Mouse (Mus musculus) lung, adult 2 months (tissue): Measurements from ENCODE around the gene Olfr1472.

Experiments used
- CTCF ChIP-seq: fragments of 200-500 bp; IDR thresholded peaks from 2 replicates; pipeline ENCODE4 v1.5.1; 2011; ENCODE audit warnings: mild to moderate bottlenecking, low read length, control low read depth; ENCODE audit not compliant: insufficient read depth
- POLR2A ChIP-seq: fragments of 200-500 bp; IDR thresholded peaks from 2 replicates; pipeline ENCODE4 v1.6.1; 2011; ENCODE audit warnings: low read depth, mild to moderate bottlenecking, control low read depth, low read length, borderline replicate concordance; ENCODE audit errors: extremely low read depth

DNA sequence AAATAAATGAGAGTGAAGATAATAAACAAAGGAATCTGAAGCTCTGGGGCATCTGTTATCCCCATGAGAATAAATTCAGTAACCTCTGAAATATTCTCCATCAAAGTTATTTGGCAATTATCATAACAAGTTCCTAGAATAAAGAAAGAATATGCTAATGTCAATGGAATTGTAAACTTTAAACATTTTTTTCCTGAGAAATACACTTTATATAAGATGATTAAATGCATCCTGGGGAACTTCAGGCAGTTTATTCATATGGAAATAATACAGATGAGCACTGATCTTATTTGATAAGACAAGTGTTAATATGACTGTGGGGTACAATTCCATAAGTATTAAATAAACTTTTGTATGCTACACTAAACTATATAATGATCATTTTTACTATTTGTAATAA is 24.2 kb upstream of the Olfr1472 start, which contains the start of gene Olfr1475:
- TF ChIP-seq POLR2A (no peak), CTCF (no peak)
